Mouse (Mus musculus): ENCODE measurements around the gene Adra2a. TPM values are rescaled to one million over a fixed set of nuclear protein-coding genes. Genes with fewer than 3 reads are reported as not detected.
A peak's percentile ranks its signal among the peaks of the same experiment; 100 is the strongest.

The Adra2a gene
- total RNA-seq (2021) = 10 to 100 TPM; 26.1 to 32.3 TPM

DNA sequence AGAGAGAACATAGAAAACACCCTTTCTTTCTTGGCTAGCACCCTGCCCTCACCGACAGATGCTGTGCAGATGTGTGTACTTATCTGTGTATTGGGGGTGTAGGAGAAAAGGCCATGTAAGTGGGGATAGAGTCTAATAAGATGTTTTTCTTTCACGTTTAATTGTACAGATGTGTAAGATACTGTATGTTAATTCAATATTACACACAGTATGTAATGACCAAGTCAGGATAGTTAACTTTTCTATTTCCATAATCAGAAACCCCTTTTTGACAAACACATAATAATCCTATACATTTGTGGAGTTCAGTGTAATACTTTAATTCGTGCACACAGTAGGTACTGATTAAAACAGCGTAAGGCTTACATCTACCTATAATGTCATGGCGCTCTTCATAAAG lies at the start of gene Adra2a:
Gene Adra2a (plus strand): TSS at position 301 of the 400 bp plus-strand sequence.
- intact Hi-C loops (cut with DNase I) = loop anchor here (1.0 to 10.0 kb wide), 2 partner anchors 201 to 1017 kb away; no protein-coding TSS in a partner anchor

DNA sequence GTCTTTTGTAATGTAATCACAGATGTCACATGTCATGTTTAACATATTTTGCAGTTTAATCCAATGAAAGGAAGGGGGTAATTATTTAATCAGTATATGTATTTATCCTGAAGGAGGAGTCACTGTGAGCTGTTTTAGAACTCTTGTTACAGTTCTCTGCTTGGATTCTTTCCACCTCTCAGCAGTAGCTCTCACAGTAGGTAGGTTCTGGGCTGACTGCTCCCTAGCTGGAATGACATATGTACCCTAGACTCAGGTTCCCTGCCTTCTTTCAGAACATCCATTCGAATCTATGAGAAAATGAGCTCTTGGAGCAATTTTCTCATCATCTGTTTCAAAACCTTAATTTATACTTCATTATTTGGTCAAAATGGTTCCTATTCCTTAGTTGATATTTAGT lies 49.7 kb upstream of the Adra2a start:
- intact Hi-C loops (cut with DNase I) = no loop called here
- DNase-seq (ENCODE audit: extremely low spot score in 1 of 2, low spot score in 2 of 2) = no peak

More for the DNA sequence above, at the start of gene Adra2a:
- no peak for DNase-seq (ENCODE audit: extremely low spot score in 1 of 2, low spot score in 2 of 2)

DNA sequence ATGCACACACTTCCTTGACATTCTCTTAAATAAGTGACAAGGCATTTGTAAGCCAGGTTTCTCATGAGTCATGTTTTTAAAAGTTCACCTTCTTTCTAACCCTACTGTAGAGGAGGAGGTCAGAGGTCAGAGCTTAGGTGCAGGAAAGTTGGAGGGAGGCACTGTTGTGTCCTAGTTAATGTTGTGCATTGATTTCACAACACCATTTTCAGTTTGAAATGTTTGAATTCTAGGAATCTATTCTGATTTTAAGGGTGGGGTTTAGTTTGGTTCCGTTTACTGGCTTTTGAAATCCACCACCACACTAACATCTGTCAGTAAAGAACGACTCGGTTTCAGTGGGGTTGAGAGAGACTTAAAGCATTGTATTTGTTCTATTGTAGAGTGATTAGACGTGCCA lies 33.0 kb upstream of the Adra2a start:
- intact Hi-C loops (cut with DNase I) = no loop called here
- no peak for DNase-seq (ENCODE audit: extremely low spot score in 1 of 2, low spot score in 2 of 2)

DNA sequence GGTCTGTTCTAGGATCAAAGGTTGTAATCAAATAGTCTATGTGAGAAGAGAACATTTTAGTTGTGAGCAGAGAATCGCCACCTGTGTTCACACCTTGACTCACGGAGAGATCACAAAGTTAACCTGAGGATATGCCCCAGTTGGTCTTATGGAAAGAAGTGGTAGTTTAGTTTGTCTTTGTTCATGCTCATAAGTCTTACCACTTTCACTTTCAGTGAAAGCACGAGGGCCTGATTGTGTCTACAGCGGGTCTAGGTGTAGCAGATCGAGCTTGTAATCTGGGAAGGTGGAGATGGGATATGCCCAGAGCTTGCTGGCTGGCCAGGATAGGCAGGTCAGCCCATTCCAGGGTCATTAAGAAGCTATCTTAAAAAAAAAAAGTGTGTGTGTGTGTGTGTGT lies 29.0 kb upstream of the Adra2a start:
- intact Hi-C loops (cut with DNase I) = no loop called here
- DNase-seq (ENCODE audit: extremely low spot score in 1 of 2, low spot score in 2 of 2) = no peak

DNA sequence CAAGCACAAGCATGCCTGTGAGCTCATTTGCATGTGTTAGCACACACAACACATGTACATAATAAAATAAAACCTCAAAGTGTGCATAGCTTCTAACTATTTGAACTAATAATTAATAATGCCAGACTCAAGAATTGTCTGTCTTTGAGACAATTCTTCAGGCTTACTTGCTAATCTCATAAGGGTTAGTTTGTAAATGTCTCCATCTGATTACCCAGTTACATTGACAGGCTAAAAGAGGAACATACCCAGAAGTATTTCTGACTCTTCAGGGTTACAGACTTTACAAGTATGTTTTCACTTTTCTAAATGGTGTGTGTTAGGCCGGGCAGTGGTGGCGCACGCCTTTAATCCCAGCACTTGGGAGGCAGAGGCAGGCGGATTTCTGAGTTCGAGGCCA lies 28.4 kb upstream of the Adra2a start:
- no peak for DNase-seq (ENCODE audit: extremely low spot score in 1 of 2, low spot score in 2 of 2)
- intact Hi-C loops (cut with DNase I) = no loop called here

DNA sequence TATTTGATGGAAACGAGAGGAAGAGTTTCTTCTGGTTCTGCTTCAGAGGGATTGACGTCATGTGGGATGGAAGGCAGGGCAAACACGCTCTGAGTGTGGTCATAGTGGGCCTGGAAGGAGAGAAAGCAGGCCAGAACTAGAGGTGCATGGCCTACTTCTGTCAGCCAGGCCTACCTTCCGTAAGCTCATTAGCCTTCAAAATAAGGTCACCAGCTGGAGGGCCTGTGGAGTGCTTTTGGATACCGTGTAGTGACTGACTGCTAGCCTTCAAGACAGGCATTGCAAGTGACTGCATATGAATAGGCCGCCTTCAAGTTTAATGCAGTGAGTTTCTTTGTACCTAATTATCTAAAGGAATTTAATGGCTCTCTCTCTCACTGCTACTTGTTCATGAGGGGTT lies 8.9 kb upstream of the Adra2a start:
- intact Hi-C loops (cut with DNase I) = no loop called here
- no peak for DNase-seq (ENCODE audit: extremely low spot score in 1 of 2, low spot score in 2 of 2)

DNA sequence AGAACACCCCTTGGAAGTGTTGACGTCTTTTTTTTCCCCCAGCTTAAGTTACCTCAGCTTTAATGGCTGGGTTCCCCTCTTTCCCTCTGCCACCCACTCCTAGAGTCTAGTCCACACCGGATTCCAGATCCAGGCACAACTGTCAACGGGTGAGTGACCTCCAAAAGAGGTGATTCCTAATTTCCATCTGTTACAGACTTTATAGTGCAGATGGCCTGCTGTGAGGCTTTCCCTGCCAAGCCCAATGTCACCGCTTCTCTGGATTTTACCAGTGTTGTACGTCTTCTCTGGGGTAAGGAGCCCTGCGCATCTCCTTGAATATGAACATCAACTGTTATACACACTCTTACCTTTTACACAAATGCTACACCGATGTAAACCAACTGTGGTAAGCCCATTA lies 4.5 kb upstream of the Adra2a start:
- intact Hi-C loops (cut with DNase I) = no loop called here
- DNase-seq (ENCODE audit: extremely low spot score in 1 of 2, low spot score in 2 of 2) = no peak

DNA sequence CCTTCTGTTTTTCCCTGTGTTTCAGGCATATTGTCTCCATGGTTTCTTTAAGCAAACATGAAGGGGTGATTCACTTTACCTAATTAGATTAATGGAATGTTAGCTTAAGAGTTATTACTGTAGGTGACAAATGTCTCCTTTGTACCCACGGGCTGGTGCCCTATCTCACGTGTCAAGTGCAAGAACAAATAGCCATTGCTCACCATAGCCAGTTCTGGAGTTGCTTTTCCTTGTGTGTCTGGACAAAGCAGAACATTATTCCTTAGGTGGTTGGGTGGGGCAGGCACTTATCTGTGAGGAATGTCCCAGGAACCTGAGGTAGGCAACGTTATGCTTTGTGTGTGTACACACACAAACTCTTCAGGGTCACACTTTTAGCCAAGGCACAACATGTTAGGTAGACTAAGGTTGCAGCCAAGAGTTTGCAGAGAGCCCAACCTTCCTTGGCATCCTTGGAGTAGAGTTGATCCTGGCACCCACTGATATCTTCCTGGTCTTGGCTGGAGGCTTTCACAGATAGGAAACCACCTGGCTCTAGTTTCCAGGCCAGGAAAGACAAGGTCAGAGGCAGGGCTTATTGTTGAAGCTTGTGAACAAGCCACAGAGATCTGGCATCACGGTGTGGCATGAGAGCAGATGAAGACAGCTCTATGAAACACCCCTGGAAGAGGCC lies 3.5 kb upstream of the Adra2a start:
- no peak for DNase-seq (ENCODE audit: extremely low spot score in 1 of 2, low spot score in 2 of 2)
- intact Hi-C loops (cut with DNase I) = loop anchor here (10.0 kb wide), 1 partner anchor 204 kb away; no protein-coding TSS in a partner anchor

DNA sequence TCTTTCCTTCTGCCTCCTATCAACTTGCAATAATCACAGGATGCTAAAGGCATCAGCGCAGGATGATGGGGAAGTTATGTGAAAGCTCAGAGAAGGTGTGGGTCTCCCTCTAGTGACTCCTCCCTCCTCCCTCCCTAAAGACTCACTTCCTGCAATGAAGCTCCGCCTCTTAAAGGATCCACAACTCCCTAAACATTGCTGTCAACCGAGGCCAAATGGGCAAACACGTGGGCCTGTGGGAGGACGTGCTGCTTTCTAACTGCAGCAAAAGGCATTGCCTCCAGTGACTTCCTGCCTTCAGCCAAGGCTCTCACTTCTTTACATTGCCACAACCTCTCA lies 3.0 kb upstream of the Adra2a start:
- DNase-seq (ENCODE audit: extremely low spot score in 1 of 2, low spot score in 2 of 2) = no peak
- intact Hi-C loops (cut with DNase I) = loop anchor here (10.0 kb wide), 1 partner anchor 204 kb away; no protein-coding TSS in a partner anchor

DNA sequence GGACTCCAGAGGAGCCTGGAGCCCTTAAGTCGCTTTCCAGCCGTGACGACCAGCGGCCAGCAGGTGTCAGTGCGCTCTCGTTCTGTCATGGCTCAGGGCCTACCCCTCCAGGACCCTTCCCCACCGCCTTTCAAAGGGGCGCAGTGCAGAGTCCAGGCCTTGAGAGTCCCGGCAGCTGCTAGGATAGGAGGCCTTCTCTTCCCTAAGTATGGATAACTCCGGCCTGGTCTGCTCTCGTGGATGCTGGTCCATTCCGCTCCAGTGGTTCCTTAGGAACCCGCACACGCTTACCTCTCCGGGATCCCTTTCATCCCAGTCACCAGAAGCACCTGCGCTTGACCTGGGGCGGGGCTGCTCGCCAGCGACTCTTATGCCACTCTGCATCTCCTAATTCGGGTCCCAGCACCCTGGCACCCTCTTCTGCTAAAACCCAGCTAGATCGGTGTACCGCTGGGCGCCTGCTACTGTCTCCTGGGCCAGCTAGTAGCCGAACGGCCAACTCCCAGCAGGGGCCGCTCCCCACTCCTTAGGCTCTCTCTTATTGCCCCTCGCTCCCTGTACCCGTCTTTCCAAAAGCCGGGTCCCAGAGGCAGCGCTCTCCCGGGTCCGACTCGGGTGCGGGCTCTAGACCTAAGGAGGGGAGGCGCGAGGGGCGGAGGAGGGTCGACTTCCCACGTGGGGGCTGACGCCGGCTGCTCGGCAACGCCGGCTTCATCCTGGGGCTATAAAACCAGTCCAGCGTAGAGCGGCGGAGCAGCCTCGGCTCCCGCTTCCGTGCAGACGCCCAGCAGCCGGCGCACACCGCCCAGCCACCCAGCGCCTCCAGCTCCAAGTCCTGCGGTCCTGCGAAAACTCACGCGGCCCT lies 788 bp downstream of the Adra2a start:
- intact Hi-C loops (cut with DNase I) = loop anchor here (1.0 to 10.0 kb wide), 4 partner anchors 133 to 1017 kb away; no protein-coding TSS in a partner anchor

DNA sequence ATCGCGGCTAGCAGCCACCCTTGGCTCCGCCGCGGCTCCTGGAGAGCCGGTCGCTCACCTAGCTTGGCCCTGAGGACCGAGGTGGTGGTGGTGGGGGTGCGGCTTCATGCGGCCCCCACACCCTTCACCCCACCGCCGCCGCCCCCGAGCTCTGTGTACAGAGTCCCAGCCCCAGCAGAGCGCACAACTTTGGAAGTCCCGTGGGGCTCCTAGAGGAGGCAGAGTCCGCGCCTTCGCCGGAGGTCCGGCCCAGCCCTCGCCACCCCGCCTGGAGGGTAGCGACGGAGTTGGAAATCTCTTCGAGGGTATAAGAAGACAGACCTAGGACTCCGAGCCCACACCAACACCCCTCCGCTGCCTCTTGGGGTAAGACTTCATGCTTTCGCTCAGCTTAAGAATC lies 1.5 kb downstream of the Adra2a start:
- peak in 1 of 2 experiments; percentile 59 for DNase-seq (ENCODE audit: extremely low spot score in 1 of 2, low spot score in 2 of 2)
- intact Hi-C loops (cut with DNase I) = loop anchor here (5.0 to 10.0 kb wide), 3 partner anchors 132 to 492 kb away; no protein-coding TSS in a partner anchor

More for the DNA sequence above, 788 bp downstream of the Adra2a start:
- DNase-seq (ENCODE audit: extremely low spot score in 1 of 2, low spot score in 2 of 2) = peak; percentile 79 to 84

DNA sequence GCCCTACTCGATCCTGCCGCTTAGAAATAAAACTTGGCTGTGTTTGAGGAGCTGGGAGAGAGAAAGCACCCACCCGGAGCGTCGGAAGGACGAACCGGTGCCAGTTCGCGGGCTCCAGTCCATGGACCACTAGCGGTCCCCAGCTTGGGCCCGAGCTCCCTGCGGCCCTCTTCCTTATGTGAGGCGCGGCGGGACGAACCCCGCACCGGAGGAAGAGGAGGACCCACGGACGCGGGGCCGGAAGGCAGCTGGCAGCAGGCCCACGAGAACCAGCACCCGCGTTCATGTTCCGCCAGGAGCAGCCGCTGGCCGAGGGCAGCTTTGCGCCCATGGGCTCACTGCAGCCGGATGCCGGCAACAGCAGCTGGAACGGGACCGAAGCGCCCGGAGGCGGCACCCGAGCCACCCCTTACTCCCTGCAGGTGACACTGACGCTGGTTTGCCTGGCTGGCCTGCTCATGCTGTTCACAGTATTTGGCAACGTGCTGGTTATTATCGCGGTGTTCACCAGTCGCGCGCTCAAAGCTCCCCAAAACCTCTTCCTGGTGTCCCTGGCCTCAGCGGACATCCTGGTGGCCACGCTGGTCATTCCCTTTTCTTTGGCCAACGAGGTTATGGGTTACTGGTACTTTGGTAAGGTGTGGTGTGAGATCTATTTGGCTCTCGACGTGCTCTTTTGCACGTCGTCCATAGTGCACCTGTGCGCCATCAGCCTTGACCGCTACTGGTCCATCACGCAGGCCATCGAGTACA lies 2.2 kb downstream of the Adra2a start:
- intact Hi-C loops (cut with DNase I) = loop anchor here (5.0 to 10.0 kb wide), 3 partner anchors 131 to 491 kb away; no protein-coding TSS in a partner anchor
- DNase-seq (ENCODE audit: extremely low spot score in 1 of 2, low spot score in 2 of 2) = peak in 1 of 2 experiments; percentile 67

DNA sequence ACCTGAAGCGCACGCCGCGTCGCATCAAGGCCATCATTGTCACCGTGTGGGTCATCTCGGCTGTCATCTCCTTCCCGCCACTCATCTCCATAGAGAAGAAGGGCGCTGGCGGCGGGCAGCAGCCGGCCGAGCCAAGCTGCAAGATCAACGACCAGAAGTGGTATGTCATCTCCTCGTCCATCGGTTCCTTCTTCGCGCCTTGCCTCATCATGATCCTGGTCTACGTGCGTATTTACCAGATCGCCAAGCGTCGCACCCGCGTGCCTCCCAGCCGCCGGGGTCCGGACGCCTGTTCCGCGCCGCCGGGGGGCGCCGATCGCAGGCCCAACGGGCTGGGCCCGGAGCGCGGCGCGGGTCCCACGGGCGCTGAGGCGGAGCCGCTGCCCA lies 2.7 kb downstream of the Adra2a start:
- peak in 1 of 2 experiments; percentile 41 for DNase-seq (ENCODE audit: extremely low spot score in 1 of 2, low spot score in 2 of 2)
- intact Hi-C loops (cut with DNase I) = loop anchor here (5.0 to 10.0 kb wide), 3 partner anchors 131 to 491 kb away; no protein-coding TSS in a partner anchor

DNA sequence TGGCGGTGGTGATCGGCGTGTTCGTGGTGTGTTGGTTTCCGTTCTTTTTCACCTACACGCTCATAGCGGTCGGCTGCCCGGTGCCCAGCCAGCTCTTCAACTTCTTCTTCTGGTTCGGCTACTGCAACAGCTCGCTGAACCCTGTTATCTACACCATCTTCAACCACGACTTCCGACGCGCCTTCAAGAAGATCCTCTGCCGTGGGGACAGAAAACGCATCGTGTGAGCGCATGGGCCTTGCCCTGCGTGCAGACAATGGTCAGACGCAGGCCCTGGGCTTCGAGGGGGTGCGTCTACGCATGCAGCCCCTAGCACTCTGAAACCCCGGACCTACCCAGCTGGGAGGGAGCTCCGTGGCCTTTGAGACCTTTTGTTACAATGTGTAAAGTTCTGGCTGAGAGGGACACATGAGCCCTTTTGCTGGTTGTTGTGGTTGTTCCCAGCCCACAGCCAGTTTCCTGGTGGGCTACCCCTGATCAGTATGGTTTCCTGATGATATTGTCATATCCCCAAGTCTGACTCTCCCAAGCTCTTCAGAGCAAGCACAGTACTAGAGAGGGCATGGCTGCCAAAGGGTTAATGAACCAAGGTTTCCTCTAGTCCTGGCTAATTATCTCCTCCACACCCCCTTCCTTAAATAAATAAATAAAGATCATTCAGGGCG lies 3.6 kb downstream of the Adra2a start:
- intact Hi-C loops (cut with DNase I) = loop anchor here (5.0 to 10.0 kb wide), 3 partner anchors 130 to 490 kb away; no protein-coding TSS in a partner anchor
- no peak for DNase-seq (ENCODE audit: extremely low spot score in 1 of 2, low spot score in 2 of 2)

DNA sequence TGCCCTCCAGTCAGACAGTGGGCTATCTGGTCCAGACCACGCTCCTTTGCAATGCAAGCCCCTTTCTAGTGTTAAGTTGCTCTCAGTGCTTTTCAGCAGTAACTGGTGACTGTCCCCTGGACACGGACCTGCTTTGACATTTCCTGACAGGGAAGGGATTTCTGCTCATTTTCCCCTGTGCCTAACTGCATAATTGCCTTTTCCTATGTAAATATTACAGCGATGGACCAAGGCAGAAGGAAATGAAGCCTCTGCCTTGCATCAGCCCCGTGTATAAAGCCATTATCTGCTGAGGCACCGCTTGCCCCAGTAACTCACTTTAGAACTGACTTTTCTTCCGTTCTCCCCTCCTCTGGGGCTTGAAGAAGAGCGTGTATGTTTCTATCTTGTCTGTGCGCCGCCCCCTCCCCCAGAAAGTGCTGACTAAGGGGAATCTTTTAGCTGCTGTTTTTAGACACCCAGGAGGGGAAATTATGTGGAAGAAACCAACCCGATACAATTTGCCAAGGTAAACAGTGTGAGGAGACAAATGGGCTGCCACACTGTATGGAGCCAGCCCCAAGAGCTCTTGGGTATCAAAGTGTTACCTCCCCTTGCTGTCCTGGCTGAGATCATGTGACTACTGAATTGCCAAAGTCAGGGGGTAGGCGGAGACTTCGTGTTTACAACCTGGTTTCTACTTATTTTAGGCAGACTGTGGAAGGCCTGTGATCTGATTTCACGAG lies 4.4 kb downstream of the Adra2a start:
- intact Hi-C loops (cut with DNase I) = loop anchor here (5.0 to 10.0 kb wide), 3 partner anchors 129 to 489 kb away; no protein-coding TSS in a partner anchor
- no peak for DNase-seq (ENCODE audit: extremely low spot score in 1 of 2, low spot score in 2 of 2)

DNA sequence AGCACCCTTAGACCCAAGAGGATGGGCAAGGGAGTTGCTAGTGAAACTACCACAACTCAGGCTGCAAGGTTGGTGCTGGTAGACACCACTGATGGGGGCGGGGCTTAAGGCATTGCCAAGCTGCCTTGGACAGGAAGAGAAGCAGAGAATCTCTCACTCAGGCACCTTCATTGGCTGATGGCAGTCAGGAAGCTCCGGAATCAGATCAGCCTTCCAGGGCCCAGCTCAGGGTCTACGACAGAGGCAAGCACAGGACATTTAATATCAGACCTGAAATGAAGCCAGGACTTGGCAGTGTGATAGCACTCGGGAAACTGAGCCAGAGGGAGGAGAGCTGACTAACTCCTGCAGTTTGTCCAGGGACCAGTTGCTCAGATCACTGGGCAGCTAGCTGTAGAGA lies 7.7 kb downstream of the Adra2a start:
- intact Hi-C loops (cut with DNase I) = no loop called here

DNA sequence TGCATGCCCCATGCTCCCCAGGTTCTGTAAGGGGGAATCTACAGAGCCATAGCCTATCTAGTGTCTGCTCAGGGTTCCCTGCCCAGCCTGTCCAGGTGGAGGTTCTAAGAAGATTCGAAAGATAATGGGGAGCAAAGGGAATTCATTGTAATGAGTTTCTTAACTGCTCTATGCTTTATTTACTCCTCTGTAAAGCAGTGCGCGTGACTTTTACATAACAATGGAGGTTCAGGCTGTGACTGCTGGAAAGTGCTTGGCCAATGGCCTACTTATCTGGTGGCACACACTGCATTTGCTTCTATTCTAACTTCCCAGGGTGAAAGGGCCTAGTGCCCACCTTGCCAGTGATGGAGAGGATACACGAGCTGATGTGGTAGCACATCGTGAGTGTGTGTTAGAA lies 11.9 kb downstream of the Adra2a start:
- intact Hi-C loops (cut with DNase I) = no loop called here
- DNase-seq (ENCODE audit: extremely low spot score in 1 of 2, low spot score in 2 of 2) = no peak

More for the DNA sequence above, 7.7 kb downstream of the Adra2a start:
- no peak for DNase-seq (ENCODE audit: extremely low spot score in 1 of 2, low spot score in 2 of 2)

DNA sequence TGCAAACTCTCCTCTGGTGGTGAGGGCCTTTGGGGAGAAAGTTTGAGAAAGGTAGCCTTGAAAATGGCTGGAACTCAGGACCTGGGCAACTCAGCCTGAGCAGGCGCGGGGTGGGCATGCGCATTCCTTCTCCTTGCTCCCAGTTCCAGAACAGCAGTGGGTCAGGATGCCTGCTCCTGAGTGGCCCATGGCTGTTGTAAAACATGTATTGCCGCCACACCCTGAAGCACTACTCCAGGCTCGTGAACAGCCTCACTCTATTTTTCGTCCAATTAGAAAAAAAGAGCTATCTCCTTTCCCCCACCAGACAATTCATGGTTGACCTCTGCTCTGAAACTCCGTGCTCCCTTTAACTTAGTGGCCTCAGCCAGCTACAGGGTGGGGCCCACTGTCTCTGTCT lies 24.5 kb downstream of the Adra2a start:
- DNase-seq (ENCODE audit: extremely low spot score in 1 of 2, low spot score in 2 of 2) = no peak
- intact Hi-C loops (cut with DNase I) = no loop called here

Measured in left cerebral cortex, postnatal 10 days (tissue).